Mouse (Mus musculus) heart, embryonic 10.5 days (tissue): ENCODE data around the gene Nfil3. TPM values are rescaled to one million over a fixed set of nuclear protein-coding genes. Genes with fewer than 3 reads are reported as not detected.

Experiments used
- DNase-seq: peaks from one replicate; pipeline ENCODE4 v3.0.0-alpha.2; 2017; ENCODE audit warnings: low spot score
- H3K27ac ChIP-seq: fragments of 300-500 bp; sonication (generic); 2 replicates; pipeline ENCODE4 v1.5.1; 2016; ENCODE audit warnings: mild to moderate bottlenecking
- H3K27me3 ChIP-seq: fragments of 300-500 bp; sonication (generic); 2 replicates; pipeline ENCODE4 v1.6.1; 2016; ENCODE audit warnings: mild to moderate bottlenecking; ENCODE audit not compliant: poor library complexity, insufficient read depth, severe bottlenecking
- H3K36me3 ChIP-seq: fragments of 300-500 bp; sonication (generic); 2 replicates; pipeline ENCODE4 v1.6.1; 2016; ENCODE audit warnings: mild to moderate bottlenecking, moderate library complexity
- H3K4me1 ChIP-seq: fragments of 300-500 bp; sonication (generic); 2 replicates; pipeline ENCODE4 v1.6.1; 2016; ENCODE audit warnings: mild to moderate bottlenecking
- H3K4me3 ChIP-seq: fragments of 300-500 bp; sonication (generic); 2 replicates; pipeline ENCODE4 v1.5.1; 2016; ENCODE audit warnings: mild to moderate bottlenecking, moderate library complexity
- H3K9me3 ChIP-seq: fragments of 300-500 bp; sonication (generic); 2 replicates; pipeline ENCODE4 v1.6.1; 2016; ENCODE audit warnings: mild to moderate bottlenecking, moderate library complexity
- WGBS: fragments of 180-500 bp; shearing (Covaris S2); methylation state at CpG from one replicate; pipeline ENCODE4 v1.1.7; 2016; 5-methylcytosine and 5-hydroxymethylcytosine counted together
- polyA plus RNA-seq: library from polyadenylated mRNA; unstranded; fragments of >200 nt; fragmentation: Nextera tagmentation; extraction: Ambion mirVana; gene quantifications from 2 replicates; pipeline ENCODE4 v1.2.1, GENCODE M21; 2016

Nfil3 gene
- 32.7 and 43.1 TPM in 2 replicates for polyA plus RNA-seq

DNA sequence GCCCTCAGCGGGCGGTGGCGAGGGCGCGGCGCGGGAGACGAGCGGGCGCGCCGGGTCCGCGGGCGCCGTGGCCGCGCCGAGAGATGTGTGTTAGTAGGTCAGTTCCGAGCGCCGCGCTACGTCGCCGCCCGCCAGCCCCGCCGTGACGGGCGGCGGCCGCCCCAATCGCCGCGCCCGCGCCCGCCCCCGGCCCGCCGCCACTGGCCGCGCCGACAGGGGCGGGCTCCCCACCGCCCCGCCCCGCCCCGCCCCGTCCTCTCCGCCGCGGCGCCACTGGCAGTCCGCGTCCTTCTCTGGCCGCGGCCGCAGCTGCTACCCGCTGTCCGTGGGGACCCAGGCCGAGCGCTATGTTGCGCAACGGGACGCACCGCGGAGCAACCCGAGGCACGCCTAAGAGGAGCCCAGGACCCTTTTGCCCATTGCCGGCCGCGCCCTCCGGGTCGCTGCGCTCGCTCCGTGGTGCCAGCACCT is at the start of gene Nfil3:
Gene Nfil3 (minus strand): TSS at position 123 of the 471 bp plus-strand sequence.
- under 1% methylated on average over 68 of the region's 79 CpGs for WGBS
- peaks cover 38% of the 10 kb centered on the region for H3K4me1 ChIP-seq
- no peaks in the 10 kb centered on the region for H3K9me3 ChIP-seq
- H3K36me3 ChIP-seq: no peaks in the 10 kb centered on the region
- no peaks in the 10 kb centered on the region; the same call in 1 of the 2 replicates for H3K27me3 ChIP-seq
- peak; percentile 85 for DNase-seq
- H3K27ac ChIP-seq: peak within 1 kb of the TSS; percentile 97
- peak within 1 kb of the TSS; percentile 92 for H3K4me3 ChIP-seq

DNA sequence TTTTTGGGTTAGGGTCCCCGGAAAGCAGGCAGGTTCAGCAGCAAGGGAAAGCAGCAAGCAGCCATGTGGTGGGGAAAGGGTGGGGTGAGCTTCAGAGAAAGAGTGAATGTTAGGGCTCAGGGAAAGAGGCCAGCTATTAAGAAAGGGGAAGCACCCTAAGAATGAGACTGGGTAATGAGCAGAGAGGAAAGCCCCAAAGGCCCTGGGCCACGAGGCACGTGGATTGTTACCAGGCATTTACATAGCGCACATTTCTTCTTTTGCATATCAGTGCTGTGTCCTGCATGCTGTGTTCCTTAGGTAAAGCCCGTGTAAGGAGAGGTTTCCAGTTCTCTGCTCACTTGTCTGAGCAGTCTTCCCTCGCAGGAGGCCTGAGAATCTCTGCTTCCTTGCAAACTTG is 43.4 kb upstream of the Nfil3 start:
- WGBS: 36% methylated on average over 6 of the region's 6 CpGs
- DNase-seq: no peak

DNA sequence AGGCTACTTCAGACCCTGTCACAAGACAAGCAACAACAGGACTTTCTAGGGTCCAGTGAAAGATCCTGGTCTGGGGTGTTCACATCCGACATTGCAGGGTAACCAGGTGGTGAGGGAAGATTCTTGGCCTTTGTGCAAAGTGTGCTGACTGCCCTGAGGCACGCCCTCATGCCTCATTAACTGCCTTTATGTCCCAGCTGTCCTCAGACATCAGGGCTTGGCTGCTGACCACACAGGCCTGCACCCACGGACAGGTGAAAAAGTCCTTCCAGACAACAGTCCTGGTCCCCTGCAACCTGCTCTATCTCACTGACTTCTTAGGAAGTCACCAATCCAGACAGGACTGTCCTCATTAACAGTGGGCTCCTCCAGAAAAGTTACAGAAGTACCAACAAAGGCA is 39.4 kb upstream of the Nfil3 start:
- peaks cover 28% of the 10 kb centered on the region for H3K4me1 ChIP-seq
- no peak overlapping the region for H3K27ac ChIP-seq
- 77% methylated on average over 3 of the region's 3 CpGs for WGBS
- no peaks in the 10 kb centered on the region for H3K9me3 ChIP-seq
- H3K4me3 ChIP-seq: no peak overlapping the region
- DNase-seq: no peak
- no peaks in the 10 kb centered on the region for H3K27me3 ChIP-seq
- H3K36me3 ChIP-seq: no peaks in the 10 kb centered on the region

More for the DNA sequence above, 43.4 kb upstream of the Nfil3 start:
- no peaks in the 10 kb centered on the region for H3K27me3 ChIP-seq
- no peak overlapping the region for H3K4me3 ChIP-seq
- no peaks in the 10 kb centered on the region for H3K36me3 ChIP-seq
- H3K4me1 ChIP-seq: peaks cover 7% of the 10 kb centered on the region; the same call in 1 of the 2 replicates
- peak overlapping the region; percentile 29; the same call in 1 of the 2 replicates for H3K27ac ChIP-seq
- H3K9me3 ChIP-seq: 0 out of 2 replicates have a peak, but pooled peaks cover 5% of the 10 kb centered on the region

DNA sequence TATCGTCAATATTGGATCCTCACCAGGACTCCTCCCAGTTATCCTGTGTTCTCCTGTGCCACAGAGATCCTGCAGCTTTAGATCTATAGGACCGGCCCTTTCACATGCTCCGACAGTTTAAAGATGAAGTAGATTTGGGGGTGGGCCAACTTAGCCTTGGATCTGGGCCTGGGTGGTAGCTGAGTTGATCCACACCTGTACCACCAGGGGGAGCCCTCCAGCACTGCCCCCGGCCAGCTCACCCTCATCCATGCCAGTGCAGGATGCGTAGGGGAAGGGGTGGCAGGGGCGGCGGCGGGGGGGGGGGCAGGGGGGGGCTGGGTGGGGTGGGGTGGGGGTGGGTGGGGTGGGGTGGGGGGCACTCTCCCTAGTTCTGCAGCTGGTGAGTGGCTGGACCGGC is 38.7 kb upstream of the Nfil3 start:
- 90% methylated on average over 8 of the region's 9 CpGs for WGBS
- no peaks in the 10 kb centered on the region for H3K9me3 ChIP-seq
- no peaks in the 10 kb centered on the region for H3K27me3 ChIP-seq
- no peaks in the 10 kb centered on the region for H3K36me3 ChIP-seq
- peaks cover 26% of the 10 kb centered on the region for H3K4me1 ChIP-seq
- H3K4me3 ChIP-seq: no peak overlapping the region
- DNase-seq: no peak
- no peak overlapping the region for H3K27ac ChIP-seq

DNA sequence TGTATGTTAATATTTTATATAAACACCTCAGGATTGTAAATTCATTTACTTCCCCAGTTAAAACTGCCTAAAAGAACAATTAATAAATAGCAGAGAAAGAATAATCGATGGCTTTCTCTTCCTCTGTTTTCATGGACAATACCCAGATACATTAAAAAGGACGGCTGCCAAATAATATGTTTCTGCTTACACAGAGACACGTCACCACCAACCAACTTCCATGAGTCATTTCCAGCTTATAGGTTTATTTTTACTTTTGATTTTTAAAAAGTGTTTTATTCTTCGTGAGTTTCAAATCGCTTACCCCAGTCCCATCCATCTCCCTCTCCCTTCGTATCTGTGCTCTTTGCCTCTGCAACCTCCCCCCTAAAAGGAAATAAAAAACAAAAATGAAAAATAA is 38.1 kb upstream of the Nfil3 start:
- WGBS: 88% methylated on average over 6 of the region's 6 CpGs

DNA sequence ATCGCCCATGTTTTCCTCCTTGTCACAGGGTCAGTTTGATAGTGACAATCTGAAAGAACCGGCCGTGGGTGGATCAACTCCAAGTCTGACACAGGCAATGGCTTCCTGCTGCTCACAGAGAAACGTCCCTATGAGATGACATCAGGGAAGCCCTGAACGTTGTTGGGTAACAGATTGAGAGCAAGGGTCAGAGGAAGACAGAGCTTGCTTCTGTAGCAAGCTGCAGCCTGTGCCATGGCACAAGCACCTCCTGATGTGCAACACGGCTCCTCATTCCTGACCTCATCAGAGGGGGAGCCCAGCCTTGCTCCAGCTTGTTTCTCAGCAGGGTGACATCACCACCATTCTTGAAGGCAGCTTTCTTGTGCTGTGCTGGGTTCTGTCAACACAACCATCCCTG is 37.1 kb upstream of the Nfil3 start:
- peak overlapping the region; percentile 6; the same call in 1 of the 2 replicates for H3K27ac ChIP-seq
- DNase-seq: no peak
- peaks cover 24% of the 10 kb centered on the region for H3K4me1 ChIP-seq
- H3K27me3 ChIP-seq: 0 out of 2 replicates have a peak, but pooled peaks cover under 1% of the 10 kb centered on the region
- H3K9me3 ChIP-seq: no peaks in the 10 kb centered on the region
- H3K4me3 ChIP-seq: no peak overlapping the region
- WGBS: 37% methylated on average over 6 of the region's 6 CpGs
- H3K36me3 ChIP-seq: no peaks in the 10 kb centered on the region

More for the DNA sequence above, 38.1 kb upstream of the Nfil3 start:
- Histone ChIP-seq H3K27me3 (no peaks in the 10 kb centered on the region), H3K4me1 (peaks cover 20% of the 10 kb centered on the region), H3K9me3 (no peaks in the 10 kb centered on the region), H3K4me3 (no peak overlapping the region), H3K27ac (no peak overlapping the region), H3K36me3 (no peaks in the 10 kb centered on the region)
- no peak for DNase-seq

DNA sequence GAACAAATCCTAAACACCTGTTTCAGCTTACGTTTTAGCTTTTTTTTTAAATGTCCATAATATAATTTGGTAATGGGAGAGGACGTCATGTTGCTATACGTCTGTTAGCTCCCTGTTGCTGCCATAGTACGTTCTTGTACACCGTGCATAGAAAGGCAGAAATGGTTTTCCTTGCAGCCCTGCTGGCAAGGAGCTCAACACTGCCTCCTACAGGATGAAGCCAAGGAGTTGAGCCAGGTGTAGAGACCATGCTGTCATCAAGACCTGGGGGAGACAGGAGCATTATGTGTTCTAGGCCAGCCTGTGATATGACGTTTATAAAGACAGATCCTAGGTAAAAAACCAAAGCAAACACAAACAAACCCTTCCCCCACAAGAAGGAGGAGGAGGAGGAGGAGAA is 36.2 kb upstream of the Nfil3 start:
- DNase-seq: no peak
- no peaks in the 10 kb centered on the region for H3K9me3 ChIP-seq
- no peak overlapping the region for H3K4me3 ChIP-seq
- no peaks in the 10 kb centered on the region for H3K36me3 ChIP-seq
- H3K27ac ChIP-seq: no peak overlapping the region
- H3K27me3 ChIP-seq: 0 out of 2 replicates have a peak, but pooled peaks cover 5% of the 10 kb centered on the region
- peaks cover 32% of the 10 kb centered on the region for H3K4me1 ChIP-seq
- WGBS: 77% methylated on average over 6 of the region's 6 CpGs

DNA sequence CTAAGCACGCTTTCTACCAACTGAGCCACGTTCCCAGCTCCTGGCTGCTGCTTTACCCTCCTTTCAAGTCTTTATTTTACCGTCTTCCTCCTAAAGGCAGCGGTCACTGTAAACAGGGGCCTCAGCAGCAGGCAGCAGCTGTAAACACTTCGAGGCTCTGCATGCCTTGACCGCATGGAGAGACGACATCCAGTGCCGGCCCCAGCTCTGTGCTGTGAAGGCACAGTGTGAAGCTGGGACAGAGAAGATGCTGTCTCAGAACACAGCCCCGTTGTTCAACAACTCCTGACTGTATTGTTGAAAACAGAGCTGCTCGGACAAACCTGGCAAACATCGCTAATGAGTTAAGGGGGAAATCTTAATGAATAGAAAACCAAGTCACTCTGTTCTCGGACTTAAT is 30.6 kb upstream of the Nfil3 start:
- Histone ChIP-seq H3K9me3 (no peaks in the 10 kb centered on the region), H3K27ac (peak overlapping the region; percentile 49), H3K36me3 (no peaks in the 10 kb centered on the region), H3K27me3 (peaks cover 8% of the 10 kb centered on the region; the same call in 1 of the 2 replicates), H3K4me3 (no peak overlapping the region), H3K4me1 (peaks cover 42% of the 10 kb centered on the region)
- no peak for DNase-seq
- 30% methylated on average over 12 of the region's 12 CpGs for WGBS

DNA sequence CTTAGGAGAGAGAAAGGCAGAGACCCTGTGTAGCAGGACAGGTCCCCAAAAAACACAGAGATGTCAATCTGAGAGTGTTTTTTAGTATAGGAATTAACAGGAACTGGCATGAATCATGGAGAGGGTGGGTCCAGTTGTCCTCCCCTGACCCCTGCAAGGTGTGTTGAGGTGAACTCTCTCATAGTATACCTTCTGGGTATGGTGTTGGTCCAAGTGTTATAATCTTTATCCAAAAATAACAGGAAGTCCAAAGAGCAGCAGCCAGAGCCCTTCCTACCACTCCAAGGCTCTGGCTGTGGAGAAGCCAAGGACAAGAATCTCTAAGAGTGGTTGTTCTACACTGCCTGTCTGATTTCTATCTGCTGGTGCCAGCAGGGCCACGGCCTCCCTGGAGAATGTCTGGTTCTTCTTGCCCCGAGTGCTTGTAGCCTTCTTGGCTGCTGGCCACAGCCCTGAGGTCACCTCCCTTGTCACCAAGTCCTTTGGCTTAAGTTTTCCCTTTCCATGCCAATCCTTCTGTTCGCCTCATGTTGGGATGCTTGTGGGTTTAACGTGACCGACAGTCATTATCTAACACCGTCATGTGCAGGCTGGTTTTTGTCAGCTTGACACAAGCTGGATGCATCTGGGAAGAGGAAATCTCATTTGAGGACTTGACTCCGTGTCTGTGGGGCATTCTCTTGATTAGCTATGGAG is 27.8 kb upstream of the Nfil3 start:
- peak overlapping the region; percentile 42; the same call in 1 of the 2 replicates for H3K27ac ChIP-seq

DNA sequence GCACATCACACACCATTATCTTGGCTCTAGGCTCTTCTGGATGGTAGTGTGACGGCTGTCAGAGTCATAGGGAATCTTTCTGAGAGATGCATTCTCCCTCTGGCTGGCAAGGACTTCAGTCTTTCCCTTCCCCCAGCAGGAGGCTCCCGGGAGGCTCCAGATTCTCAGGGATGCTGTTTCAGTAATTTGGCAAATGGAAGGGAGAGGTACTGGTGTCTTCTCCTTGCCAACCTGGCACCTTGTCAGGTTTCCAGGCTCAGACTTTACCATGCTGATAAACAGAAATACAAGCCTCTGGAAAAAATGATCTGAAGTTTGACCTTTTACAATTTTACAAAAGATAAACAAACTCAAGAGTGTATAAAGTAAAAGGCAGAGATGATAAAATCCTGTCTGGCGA is 26.9 kb upstream of the Nfil3 start:
- DNase-seq: no peak
- peaks cover 33% of the 10 kb centered on the region for H3K4me1 ChIP-seq
- H3K9me3 ChIP-seq: no peaks in the 10 kb centered on the region
- H3K27me3 ChIP-seq: peaks cover 5% of the 10 kb centered on the region; the same call in 1 of the 2 replicates
- no peak overlapping the region for H3K27ac ChIP-seq
- WGBS: 60% methylated on average over 3 of the region's 3 CpGs
- H3K4me3 ChIP-seq: no peak overlapping the region
- H3K36me3 ChIP-seq: no peaks in the 10 kb centered on the region

More for the DNA sequence above, 27.8 kb upstream of the Nfil3 start:
- Histone ChIP-seq H3K27me3 (peaks cover 8% of the 10 kb centered on the region; the same call in 1 of the 2 replicates), H3K9me3 (no peaks in the 10 kb centered on the region), H3K36me3 (no peaks in the 10 kb centered on the region), H3K4me1 (peaks cover 39% of the 10 kb centered on the region), H3K4me3 (no peak overlapping the region)
- 22% methylated on average over 7 of the region's 7 CpGs for WGBS
- DNase-seq: no peak

DNA sequence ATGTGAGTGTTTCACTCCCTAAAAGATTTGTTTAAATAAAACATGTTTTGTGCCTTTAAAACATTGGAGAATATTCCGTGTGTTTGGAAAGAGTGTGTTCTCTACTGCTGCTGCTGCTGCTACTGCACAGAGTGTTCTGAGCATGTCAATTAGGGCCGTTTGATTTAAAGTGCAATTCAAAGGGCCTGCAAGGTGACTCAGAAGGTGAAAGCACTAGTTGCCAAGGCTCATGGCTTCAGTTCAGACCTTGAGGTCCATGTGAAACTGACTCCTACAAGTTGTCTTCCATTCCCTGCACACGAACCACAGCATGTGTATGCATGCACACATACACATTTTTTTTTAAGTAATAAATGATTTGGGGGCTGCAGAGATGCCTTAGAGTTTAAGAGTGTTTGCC is 22.4 kb upstream of the Nfil3 start:
- DNase-seq: no peak
- 65% methylated on average over 3 of the region's 3 CpGs for WGBS
- no peak overlapping the region for H3K27ac ChIP-seq
- no peaks in the 10 kb centered on the region for H3K36me3 ChIP-seq
- peaks cover 12% of the 10 kb centered on the region for H3K4me1 ChIP-seq
- H3K4me3 ChIP-seq: no peak overlapping the region
- no peaks in the 10 kb centered on the region for H3K9me3 ChIP-seq
- H3K27me3 ChIP-seq: peaks cover 3% of the 10 kb centered on the region; the same call in 1 of the 2 replicates

DNA sequence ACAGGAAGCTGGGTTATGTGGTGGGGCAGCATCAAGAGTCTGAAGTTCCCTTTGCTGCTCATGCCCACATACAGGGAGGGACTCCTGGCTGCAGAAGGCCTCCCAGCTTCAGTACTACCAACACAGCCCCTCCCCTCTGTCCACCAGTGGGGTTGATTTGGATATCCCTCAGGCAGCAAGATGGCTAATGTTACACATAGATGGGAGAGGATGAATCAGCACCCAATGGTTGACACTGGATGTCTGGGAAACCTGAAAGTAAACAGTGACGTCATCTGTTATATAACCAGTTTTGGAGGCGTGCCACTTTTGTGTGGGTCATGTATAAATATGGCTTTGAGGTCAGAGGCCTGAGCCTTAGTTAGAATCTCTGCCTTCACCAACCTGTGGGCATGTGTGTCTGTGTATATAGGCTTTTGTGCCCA is 20.6 kb upstream of the Nfil3 start:
- Histone ChIP-seq H3K9me3 (no peaks in the 10 kb centered on the region), H3K36me3 (no peaks in the 10 kb centered on the region), H3K4me1 (peaks cover 7% of the 10 kb centered on the region), H3K27ac (no peak overlapping the region), H3K4me3 (no peak overlapping the region), H3K27me3 (no peaks in the 10 kb centered on the region)
- DNase-seq: no peak
- 88% methylated on average over 2 of the region's 2 CpGs for WGBS

DNA sequence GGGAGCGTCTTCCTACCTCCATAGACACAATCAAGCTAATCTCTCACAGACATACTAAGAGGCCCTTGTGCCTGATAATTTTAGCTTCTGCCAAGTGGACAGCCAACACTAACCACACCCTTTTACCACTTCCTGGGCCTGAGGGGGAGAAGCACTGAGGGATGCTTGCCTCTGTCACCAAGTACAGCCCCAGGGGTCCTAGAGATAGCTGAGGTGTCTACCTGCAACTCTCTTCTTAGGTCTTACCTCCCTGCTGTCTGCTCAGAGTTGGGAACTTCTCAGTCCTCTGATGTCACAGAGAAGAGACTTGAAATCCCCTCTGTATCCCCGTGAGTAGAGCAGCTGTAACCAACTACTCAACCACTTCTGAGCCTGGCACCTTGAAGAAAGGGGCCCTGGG is 19.6 kb upstream of the Nfil3 start:
- Histone ChIP-seq H3K9me3 (no peaks in the 10 kb centered on the region), H3K4me3 (no peak overlapping the region), H3K27me3 (no peaks in the 10 kb centered on the region), H3K27ac (no peak overlapping the region), H3K36me3 (no peaks in the 10 kb centered on the region), H3K4me1 (peaks cover 11% of the 10 kb centered on the region)
- 57% methylated on average over 2 of the region's 2 CpGs for WGBS
- no peak for DNase-seq
